Mouse (Mus musculus) bone marrow, adult 2 months (tissue): Measurements from ENCODE around the gene Tulp3.

Experiments
- CTCF ChIP-seq: fragments of 200-500 bp; IDR thresholded peaks from 2 replicates; pipeline ENCODE4 v1.5.1; 2011; ENCODE audit warnings: low read length, control low read depth; ENCODE audit not compliant: control insufficient read depth, insufficient read depth
- POLR2A ChIP-seq: fragments of 200-500 bp; IDR thresholded peaks from 2 replicates; pipeline ENCODE4 v1.6.1; 2011; ENCODE audit warnings: low read depth, mild to moderate bottlenecking, control low read depth, low read length, borderline replicate concordance; ENCODE audit not compliant: control insufficient read depth

DNA sequence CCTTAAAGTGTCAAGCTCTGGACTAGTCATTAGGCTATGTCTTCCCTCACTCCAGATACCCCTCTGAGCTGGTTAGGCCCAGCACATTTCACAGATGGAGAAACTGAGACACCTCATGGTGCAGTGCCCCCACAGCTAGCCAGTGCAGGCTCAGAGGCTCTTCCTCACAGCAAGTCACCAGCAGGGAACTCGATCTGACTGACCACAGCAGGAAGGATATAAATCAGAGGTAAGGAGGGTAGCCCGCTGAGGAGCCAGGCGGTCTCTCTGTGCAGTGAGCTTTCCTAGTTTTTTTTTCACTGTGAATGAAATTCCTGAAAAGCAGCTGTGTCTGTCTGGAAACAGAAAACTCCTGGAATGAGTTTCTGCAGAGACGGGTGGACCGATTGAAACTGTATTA, 76.0 kb downstream of the Tulp3 start:
- TF ChIP-seq CTCF (no peak), POLR2A (no peak)
